Mouse (Mus musculus) midbrain, embryonic 11.5 days (tissue): ENCODE results near the gene Pde7b. TPM values are rescaled to one million over a fixed set of nuclear protein-coding genes. Genes with fewer than 3 reads are reported as not detected.

Experiments used
- ATAC-seq: fragments of 200-750 bp; cut with Nextera tagmentation; 2 replicates; pipeline ENCODE4 v1.8.0; 2017; ENCODE audit warnings: moderate TSS enrichment, moderate library complexity; ENCODE audit not compliant: low FRiP score
- DNase-seq: peaks from one replicate; pipeline ENCODE4 v3.0.0; 2015; ENCODE audit warnings: low spot score; ENCODE audit errors: missing footprints
- H3K27ac ChIP-seq: fragments of 300-500 bp; sonication (generic); 2 replicates; pipeline ENCODE4 v1.5.1; 2014; ENCODE audit warnings: low read depth, low read length
- H3K27me3 ChIP-seq: fragments of 300-500 bp; sonication (generic); 2 replicates; pipeline ENCODE4 v1.6.1; 2014; ENCODE audit warnings: mild to moderate bottlenecking, low read length, moderate library complexity, mixed read lengths; ENCODE audit not compliant: control insufficient read depth, insufficient read depth
- H3K36me3 ChIP-seq: fragments of 300-500 bp; sonication (generic); 2 replicates; pipeline ENCODE4 v1.6.1; 2014; ENCODE audit warnings: mild to moderate bottlenecking, low read length, moderate library complexity, mixed read lengths; ENCODE audit not compliant: control insufficient read depth, insufficient read depth
- H3K4me1 ChIP-seq: fragments of 300-500 bp; sonication (generic); 2 replicates; pipeline ENCODE4 v1.6.1; 2014; ENCODE audit warnings: low read length; ENCODE audit not compliant: control insufficient read depth, insufficient read depth
- H3K4me2 ChIP-seq: fragments of 300-500 bp; sonication (generic); 2 replicates; pipeline ENCODE4 v1.6.1; 2014; ENCODE audit warnings: mild to moderate bottlenecking, moderate library complexity
- H3K4me3 ChIP-seq: fragments of 300-500 bp; sonication (generic); 2 replicates; pipeline ENCODE4 v1.5.1; 2014; ENCODE audit warnings: low read depth, low read length
- H3K9ac ChIP-seq: fragments of 300-500 bp; sonication (generic); 2 replicates; pipeline ENCODE4 v1.6.1; 2014; ENCODE audit warnings: low read length
- H3K9me3 ChIP-seq: fragments of 300-500 bp; sonication (generic); 2 replicates; pipeline ENCODE4 v1.6.1; 2016; ENCODE audit warnings: low read length; ENCODE audit not compliant: control insufficient read depth
- WGBS: fragments of 180-500 bp; shearing (Covaris S2); extraction: QIAGEN DNeasy Blood & Tissue Kit; methylation state at CpG from one replicate; pipeline ENCODE4 v1.1.7; 2014; 5-methylcytosine and 5-hydroxymethylcytosine counted together
- polyA plus RNA-seq: library from polyadenylated mRNA; unstranded; fragments of >200 nt; fragmentation: Nextera tagmentation; extraction: Ambion mirVana; gene quantifications from 2 replicates; pipeline ENCODE4 v1.2.1, GENCODE M21; 2014

Pde7b gene
- polyA plus RNA-seq, result 1.1 and 1.6 TPM in 2 replicates

GRCm38 (mm10) chr10:20724906-20725305 is at the start of gene Pde7b:
Pde7b (minus strand) TSS chr10:20725078.
- Histone ChIP-seq H3K9ac (peak within 1 kb of the TSS; percentile 46), H3K36me3 (no peaks in the 10 kb centered on the region), H3K27ac (no peak within 1 kb of the TSS), H3K4me3 (peak within 1 kb of the TSS; percentile 8; the same call in 1 of the 2 replicates), H3K27me3 (no peaks in the 10 kb centered on the region), H3K4me2 (peak within 1 kb of the TSS; percentile 33), H3K9me3 (no peaks in the 10 kb centered on the region), H3K4me1 (peaks cover 13% of the 10 kb centered on the region; the same call in 1 of the 2 replicates)
- peak; percentile 89 for ATAC-seq
- WGBS, result 14% methylated on average over 17 of the region's 17 CpGs
- DNase-seq, result peak; percentile 91

- DNase-seq (no peak), ATAC-seq (no peak)
- WGBS, result 83% methylated on average over 4 of the region's 4 CpGs
- Histone ChIP-seq H3K9me3 (no peaks in the 10 kb centered on the region), H3K4me2 (no peak overlapping the region), H3K27ac (no peak overlapping the region), H3K36me3 (no peaks in the 10 kb centered on the region), H3K4me1 (no peaks in the 10 kb centered on the region), H3K27me3 (no peaks in the 10 kb centered on the region), H3K9ac (no peak overlapping the region), H3K4me3 (no peak overlapping the region)
These were observed 47.2 kb upstream of the Pde7b start for GRCm38 (mm10) chr10:20772056-20772455.

GRCm38 (mm10) chr10:20770418-20770888 is 45.6 kb upstream of the Pde7b start:
- H3K36me3 ChIP-seq, result no peaks in the 10 kb centered on the region
- H3K27ac ChIP-seq, result no peak overlapping the region
- H3K4me1 ChIP-seq, result no peaks in the 10 kb centered on the region
- no peak overlapping the region for H3K4me2 ChIP-seq
- no peak overlapping the region for H3K9ac ChIP-seq
- H3K9me3 ChIP-seq, result no peaks in the 10 kb centered on the region
- no peak overlapping the region for H3K4me3 ChIP-seq
- no peaks in the 10 kb centered on the region for H3K27me3 ChIP-seq
- ATAC-seq, result no peak
- DNase-seq, result no peak
- 91% methylated on average over 2 of the region's 2 CpGs for WGBS

- no peak for ATAC-seq
These were observed 44.9 kb upstream of the Pde7b start for GRCm38 (mm10) chr10:20769557-20770417.

GRCm38 (mm10) chr10:20764352-20764751 is 39.5 kb upstream of the Pde7b start:
- no peak for DNase-seq
- Histone ChIP-seq H3K27ac (no peak overlapping the region), H3K4me1 (no peaks in the 10 kb centered on the region), H3K36me3 (no peaks in the 10 kb centered on the region), H3K9ac (no peak overlapping the region), H3K4me3 (no peak overlapping the region), H3K27me3 (no peaks in the 10 kb centered on the region), H3K4me2 (no peak overlapping the region), H3K9me3 (no peaks in the 10 kb centered on the region)
- ATAC-seq, result no peak
- 83% methylated on average over 3 of the region's 3 CpGs for WGBS

More at GRCm38 (mm10) chr10:20769557-20770417, 44.9 kb upstream of the Pde7b start:
- Histone ChIP-seq H3K4me2 (no peak overlapping the region), H3K27me3 (no peaks in the 10 kb centered on the region), H3K4me1 (no peaks in the 10 kb centered on the region), H3K27ac (no peak overlapping the region), H3K9me3 (no peaks in the 10 kb centered on the region), H3K4me3 (no peak overlapping the region), H3K36me3 (no peaks in the 10 kb centered on the region), H3K9ac (no peak overlapping the region)
- DNase-seq, result no peak
- WGBS, result 82% methylated on average over 7 of the region's 7 CpGs

- no peaks in the 10 kb centered on the region for H3K27me3 ChIP-seq
- H3K9me3 ChIP-seq, result no peaks in the 10 kb centered on the region
- no peak overlapping the region for H3K9ac ChIP-seq
- DNase-seq (no peak), ATAC-seq (no peak)
- WGBS, result 97% methylated on average over 1 of the region's 1 CpGs
- no peaks in the 10 kb centered on the region for H3K36me3 ChIP-seq
- H3K4me2 ChIP-seq, result no peak overlapping the region
- H3K27ac ChIP-seq, result no peak overlapping the region
- H3K4me1 ChIP-seq, result no peaks in the 10 kb centered on the region
- no peak overlapping the region for H3K4me3 ChIP-seq
These were observed 34.1 kb upstream of the Pde7b start for GRCm38 (mm10) chr10:20758939-20759338.

GRCm38 (mm10) chr10:20758259-20758658 is 33.4 kb upstream of the Pde7b start:
- 84% methylated on average over 6 of the region's 6 CpGs for WGBS
- no peaks in the 10 kb centered on the region for H3K27me3 ChIP-seq
- no peak overlapping the region for H3K9ac ChIP-seq
- no peak overlapping the region for H3K4me3 ChIP-seq
- no peak overlapping the region for H3K4me2 ChIP-seq
- H3K4me1 ChIP-seq, result no peaks in the 10 kb centered on the region
- H3K27ac ChIP-seq, result no peak overlapping the region
- ATAC-seq, result no peak
- H3K9me3 ChIP-seq, result no peaks in the 10 kb centered on the region
- H3K36me3 ChIP-seq, result no peaks in the 10 kb centered on the region
- no peak for DNase-seq

- Histone ChIP-seq H3K27ac (no peak overlapping the region), H3K27me3 (no peaks in the 10 kb centered on the region), H3K4me3 (no peak overlapping the region), H3K9ac (no peak overlapping the region), H3K9me3 (no peaks in the 10 kb centered on the region), H3K4me2 (no peak overlapping the region), H3K36me3 (no peaks in the 10 kb centered on the region), H3K4me1 (no peaks in the 10 kb centered on the region)
- DNase-seq (no peak), ATAC-seq (no peak)
- 90% methylated on average over 5 of the region's 5 CpGs for WGBS
These were observed 31.3 kb upstream of the Pde7b start for GRCm38 (mm10) chr10:20756219-20756618.

- Histone ChIP-seq H3K9ac (no peak overlapping the region), H3K4me3 (no peak overlapping the region), H3K4me1 (no peaks in the 10 kb centered on the region), H3K4me2 (no peak overlapping the region), H3K27me3 (no peaks in the 10 kb centered on the region), H3K36me3 (no peaks in the 10 kb centered on the region), H3K9me3 (no peaks in the 10 kb centered on the region), H3K27ac (no peak overlapping the region)
- 96% methylated on average over 1 of the region's 1 CpGs for WGBS
- DNase-seq (no peak), ATAC-seq (no peak)
These were observed 28.0 kb upstream of the Pde7b start for GRCm38 (mm10) chr10:20752883-20753282.
